In genomic region chr5:142905725-142906531, GRCm38 (mm10) we compare ENCODE assay signal across 8 mouse cellular contexts. TPM values are rescaled to one million over a fixed set of nuclear protein-coding genes. Genes with fewer than 3 reads are reported as not detected.
DNase-seq lines count a peak whose midpoint lies in the region; ATAC-seq and TF ChIP-seq lines count a peak whose summit lies in the region.

No protein-coding gene starts in this region.

- peak overlapping the region; percentile 100 for H3K9ac ChIP-seq in heart, embryonic 12.5 days
- peak overlapping the region; percentile 98 for H3K9ac ChIP-seq in kidney, postnatal 0 days (ENCODE audit: low read depth, low read length)
- H3K9ac ChIP-seq in liver, embryonic 12.5 days, result peak overlapping the region; percentile 100
- H3K9ac ChIP-seq in stomach, embryonic 15.5 days, result peak overlapping the region; percentile 100

- H3K27me3 ChIP-seq in C2C12 (ENCODE audit: control insufficient read depth, insufficient read depth, insufficient read length), result no peaks in the 10 kb centered on the region
- no peaks in the 10 kb centered on the region; the same call in 1 of the 2 replicates for H3K27me3 ChIP-seq in erythroblast, embryonic 14.5 days (ENCODE audit: control insufficient read depth)
- H3K27me3 ChIP-seq in heart, embryonic 12.5 days (replicated peaks), result no peaks in the 10 kb centered on the region
- no peaks in the 10 kb centered on the region for H3K27me3 ChIP-seq in kidney, postnatal 0 days (ENCODE audit: insufficient read depth, low read length)
- no peaks in the 10 kb centered on the region for H3K27me3 ChIP-seq in liver, embryonic 12.5 days (replicated peaks)
- H3K27me3 ChIP-seq in stomach, embryonic 15.5 days (replicated peaks), result no peaks in the 10 kb centered on the region

- peak overlapping the region; percentile 99 for H3K4me3 ChIP-seq in C2C12 (ENCODE audit: insufficient read depth, poor library complexity, severe bottlenecking)
- peak overlapping the region; percentile 74 for H3K4me3 ChIP-seq in erythroblast, embryonic 14.5 days (replicated peaks)
- peak overlapping the region; percentile 99 for H3K4me3 ChIP-seq in heart, embryonic 12.5 days
- peak overlapping the region; percentile 84 for H3K4me3 ChIP-seq in kidney, postnatal 0 days (replicated peaks; ENCODE audit: low read depth, low read length)
- H3K4me3 ChIP-seq in liver, embryonic 12.5 days, result peak overlapping the region; percentile 94
- peak overlapping the region; percentile 93 for H3K4me3 ChIP-seq in stomach, embryonic 15.5 days (replicated peaks)

- peaks cover 30% of the 10 kb centered on the region for H3K79me3 ChIP-seq in C2C12 (ENCODE audit: low read depth)

- peak; percentile 90 for ATAC-seq in heart, embryonic 12.5 days (ENCODE audit: insufficient number of reproducible peaks, low FRiP score)
- ATAC-seq in kidney, postnatal 0 days (replicated peaks; ENCODE audit: low FRiP score, low read depth), result peak; percentile 87
- peak; percentile 91 for ATAC-seq in liver, embryonic 12.5 days
- peak; percentile 88 for ATAC-seq in stomach, embryonic 15.5 days (ENCODE audit: insufficient read depth, low FRiP score, low read depth)

- H3ac ChIP-seq in C2C12 (ENCODE audit: control insufficient read depth, insufficient read length, low read depth), result peak overlapping the region; percentile 93

- peaks cover 68% of the 10 kb centered on the region for H3K4me1 ChIP-seq in erythroblast, embryonic 14.5 days (ENCODE audit: control insufficient read depth)
- H3K4me1 ChIP-seq in heart, embryonic 12.5 days (replicated peaks), result peaks cover 55% of the 10 kb centered on the region
- H3K4me1 ChIP-seq in kidney, postnatal 0 days (replicated peaks; ENCODE audit: insufficient read depth, low read length), result peaks cover 35% of the 10 kb centered on the region
- H3K4me1 ChIP-seq in liver, embryonic 12.5 days, result peaks cover 62% of the 10 kb centered on the region
- H3K4me1 ChIP-seq in stomach, embryonic 15.5 days, result peaks cover 52% of the 10 kb centered on the region

- TF ChIP-seq CTCF in C2C12 (IDR thresholded peaks at IDR 0.05; ENCODE audit: control insufficient read depth, insufficient read depth, insufficient read length), result peak; percentile 79
- TF ChIP-seq CTCF in brain, embryonic 14.5 days (IDR thresholded peaks at IDR 0.05; ENCODE audit: borderline replicate concordance, extremely low read depth, insufficient read depth, insufficient read length), result peak; percentile 87
- TF ChIP-seq CTCF in kidney, postnatal 0 days (IDR thresholded peaks at IDR 0.05; ENCODE audit: low read depth), result peak; percentile 97

- DNase-seq in brain, embryonic 14.5 days (ENCODE audit: low read depth), result peak; percentile 99
- DNase-seq in kidney, postnatal 0 days (ENCODE audit: low spot score), result peak; percentile 98
- DNase-seq in natural killer cell, adult 2 months (ENCODE audit: low spot score in 2 of 2), result peak; percentile 100

- no peaks in the 10 kb centered on the region; the same call in 1 of the 2 replicates for H3K9me3 ChIP-seq in erythroblast, embryonic 14.5 days (ENCODE audit: control insufficient read depth, low read length)
- H3K9me3 ChIP-seq in heart, embryonic 12.5 days (replicated peaks), result no peaks in the 10 kb centered on the region
- H3K9me3 ChIP-seq in kidney, postnatal 0 days (replicated peaks; ENCODE audit: low read length), result no peaks in the 10 kb centered on the region
- no peaks in the 10 kb centered on the region for H3K9me3 ChIP-seq in liver, embryonic 12.5 days (replicated peaks)
- no peaks in the 10 kb centered on the region for H3K9me3 ChIP-seq in stomach, embryonic 15.5 days

- peaks cover 46% of the 10 kb centered on the region for H3K36me3 ChIP-seq in C2C12 (ENCODE audit: control insufficient read depth, insufficient read depth)
- peaks cover 48% of the 10 kb centered on the region for H3K36me3 ChIP-seq in erythroblast, embryonic 14.5 days (ENCODE audit: control insufficient read depth)
- peaks cover 44% of the 10 kb centered on the region for H3K36me3 ChIP-seq in heart, embryonic 12.5 days
- peaks cover 38% of the 10 kb centered on the region for H3K36me3 ChIP-seq in kidney, postnatal 0 days (ENCODE audit: insufficient read depth, low read length)
- H3K36me3 ChIP-seq in liver, embryonic 12.5 days, result peaks cover 48% of the 10 kb centered on the region
- peaks cover 40% of the 10 kb centered on the region for H3K36me3 ChIP-seq in stomach, embryonic 15.5 days

- TF ChIP-seq POLR2A in brain, embryonic 14.5 days (IDR thresholded peaks at IDR 0.05; ENCODE audit: borderline replicate concordance, extremely low read depth, insufficient read depth, insufficient read length, poor library complexity, severe bottlenecking), result peak; percentile 43; the same call in 1 of the 2 replicates

- H3K27ac ChIP-seq in heart, embryonic 12.5 days (ENCODE audit: poor library complexity, severe bottlenecking), result peak overlapping the region; percentile 100
- H3K27ac ChIP-seq in kidney, postnatal 0 days, result peak overlapping the region; percentile 99
- peak overlapping the region; percentile 100 for H3K27ac ChIP-seq in liver, embryonic 12.5 days
- H3K27ac ChIP-seq in stomach, embryonic 15.5 days, result peak overlapping the region; percentile 100

- peak overlapping the region; percentile 92 for H3K4me2 ChIP-seq in heart, embryonic 12.5 days
- H3K4me2 ChIP-seq in kidney, postnatal 0 days (ENCODE audit: low read length), result peak overlapping the region; percentile 65
- H3K4me2 ChIP-seq in liver, embryonic 12.5 days, result peak overlapping the region; percentile 74
- H3K4me2 ChIP-seq in stomach, embryonic 15.5 days, result peak overlapping the region; percentile 72; the same call in 1 of the 2 replicates

- peaks cover 71% of the 10 kb centered on the region for H3K79me2 ChIP-seq in C2C12 (ENCODE audit: control insufficient read depth, insufficient read depth)

- under 1% methylated on average over 84 of the region's 84 CpGs for WGBS in heart, embryonic 12.5 days
- WGBS in kidney, postnatal 0 days, result under 1% methylated on average over 78 of the region's 84 CpGs
- WGBS in liver, embryonic 12.5 days (ENCODE audit: insufficient replicate concordance), result under 1% methylated on average over 84 of the region's 84 CpGs
- WGBS in stomach, embryonic 15.5 days, result under 1% methylated on average over 80 of the region's 84 CpGs

TF ChIP-seq in C2C12, 6 proteins besides CTCF, POLR2A, EP300 and RAD21:
- no peak for TF ChIP-seq FOSL1 (IDR thresholded peaks at IDR 0.05; ENCODE audit: insufficient read depth, low read length, poor library complexity, severe bottlenecking)
- no peak for TF ChIP-seq MAX (IDR thresholded peaks at IDR 0.05)
- no peak for TF ChIP-seq USF1 (IDR thresholded peaks at IDR 0.05; ENCODE audit: low read depth)
- no peak for TF ChIP-seq MYOG (IDR thresholded peaks at IDR 0.05; ENCODE audit: control insufficient read depth, extremely low read depth, insufficient read length)
- TF ChIP-seq MYOD1 (IDR thresholded peaks at IDR 0.05; ENCODE audit: control insufficient read depth, insufficient read length, low read depth), result no peak
- TF ChIP-seq CEBPB (IDR thresholded peaks at IDR 0.05; ENCODE audit: low read depth), result no peak

RNA-seq across cellular contexts. Expression of gene Actb, which starts 0.6 kb away (rescaled TPM):
- 6,665 TPM for polyA plus RNA-seq in C2C12 (2012; fragmentation: generic; extraction: Trizol)
- polyA plus RNA-seq in brain, embryonic 14.5 days (2012; rRNA removed), result 3,867 and 5,124 TPM in 2 replicates
- 326 and 442 TPM in 2 replicates for polyA plus RNA-seq in erythroblast, embryonic 14.5 days (2012)
- polyA plus RNA-seq in heart, embryonic 12.5 days (2016; fragmentation: Nextera tagmentation; extraction: Ambion mirVana), result 6,292 and 6,382 TPM in 2 replicates
- polyA plus RNA-seq in kidney, postnatal 0 days (2015; fragmentation: Nextera tagmentation; extraction: Ambion mirVana), result 14,836 and 15,514 TPM in 2 replicates
- polyA plus RNA-seq in liver, embryonic 12.5 days (2016; fragmentation: Nextera tagmentation; extraction: Ambion mirVana), result 7,775 and 7,997 TPM in 2 replicates
- polyA plus RNA-seq in stomach, embryonic 15.5 days (2015; fragmentation: Nextera tagmentation; extraction: Ambion mirVana), result 14,327 and 14,357 TPM in 2 replicates

RNA-seq across cellular contexts. Expression of gene Fbxl18, which starts 10.7 kb away (rescaled TPM):
- polyA plus RNA-seq in C2C12 (2012; fragmentation: generic; extraction: Trizol), result 9.5 TPM
- polyA plus RNA-seq in brain, embryonic 14.5 days (2012; rRNA removed), result 28.5 and 34.8 TPM in 2 replicates
- polyA plus RNA-seq in erythroblast, embryonic 14.5 days (2012), result 0.34 and 0.52 TPM in 2 replicates
- 11.5 and 12.9 TPM in 2 replicates for polyA plus RNA-seq in heart, embryonic 12.5 days (2016; fragmentation: Nextera tagmentation; extraction: Ambion mirVana)
- polyA plus RNA-seq in kidney, postnatal 0 days (2015; fragmentation: Nextera tagmentation; extraction: Ambion mirVana), result 9.6 and 9.9 TPM in 2 replicates
- 5.8 and 6.1 TPM in 2 replicates for polyA plus RNA-seq in liver, embryonic 12.5 days (2016; fragmentation: Nextera tagmentation; extraction: Ambion mirVana)
- 12.3 and 12.6 TPM in 2 replicates for polyA plus RNA-seq in stomach, embryonic 15.5 days (2015; fragmentation: Nextera tagmentation; extraction: Ambion mirVana)

RNA-seq across cellular contexts. Expression of gene Fscn1, which starts 54.2 kb away (rescaled TPM):
- polyA plus RNA-seq in C2C12 (2012; fragmentation: generic; extraction: Trizol), result 583 TPM
- polyA plus RNA-seq in brain, embryonic 14.5 days (2012; rRNA removed), result 634 and 658 TPM in 2 replicates
- 0.36 and 0.46 TPM in 2 replicates for polyA plus RNA-seq in erythroblast, embryonic 14.5 days (2012)
- polyA plus RNA-seq in heart, embryonic 12.5 days (2016; fragmentation: Nextera tagmentation; extraction: Ambion mirVana), result 201 and 205 TPM in 2 replicates
- polyA plus RNA-seq in kidney, postnatal 0 days (2015; fragmentation: Nextera tagmentation; extraction: Ambion mirVana), result 175 and 205 TPM in 2 replicates
- 69.1 and 69.4 TPM in 2 replicates for polyA plus RNA-seq in liver, embryonic 12.5 days (2016; fragmentation: Nextera tagmentation; extraction: Ambion mirVana)
- polyA plus RNA-seq in stomach, embryonic 15.5 days (2015; fragmentation: Nextera tagmentation; extraction: Ambion mirVana), result 181 and 185 TPM in 2 replicates

Comparison
In these comparisons a context has a peak if more than half of its experiments do, and no peak if none do; other contexts are left out.
1. Peak in every context shown above with its lines: DNase-seq, ATAC-seq, H3K4me3 ChIP-seq and H3K27ac ChIP-seq.
2. RNA of gene Fscn1, which starts 54.2 kb away (polyA plus RNA-seq): 634 to 658 TPM in brain, embryonic 14.5 days, 583 TPM in C2C12 (single experiment), 201 to 205 TPM in heart, embryonic 12.5 days, 181 to 185 TPM in stomach, embryonic 15.5 days, 175 to 205 TPM in kidney, postnatal 0 days and 69.1 to 69.4 TPM in liver, embryonic 12.5 days; 0.36 to 0.46 TPM in erythroblast, embryonic 14.5 days; every median in the first group is over 10 times any median in the second.